Mouse (Mus musculus) kidney, embryonic 16.5 days (tissue): ENCODE measurements around the gene Gli3. TPM values are rescaled to one million over a fixed set of nuclear protein-coding genes. Genes with fewer than 3 reads are reported as not detected.

Source experiments
- ATAC-seq: fragments of 200-750 bp; cut with Nextera tagmentation; 2 replicates; pipeline ENCODE4 v1.8.0; 2017; ENCODE audit warnings: moderate TSS enrichment; ENCODE audit not compliant: low FRiP score, low TSS enrichment
- H3K27ac ChIP-seq: fragments of 300-500 bp; sonication (generic); 2 replicates; pipeline ENCODE4 v1.5.1; 2014; ENCODE audit warnings: low read length
- H3K27me3 ChIP-seq: fragments of 300-500 bp; sonication (generic); 2 replicates; pipeline ENCODE4 v1.6.1; 2014; ENCODE audit warnings: low read length, control low read depth, mixed read lengths; ENCODE audit not compliant: insufficient read depth
- H3K36me3 ChIP-seq: fragments of 300-500 bp; sonication (generic); 2 replicates; pipeline ENCODE4 v1.6.1; 2014; ENCODE audit warnings: low read length, control low read depth, mixed read lengths; ENCODE audit not compliant: insufficient read depth
- H3K4me1 ChIP-seq: fragments of 300-500 bp; sonication (generic); 2 replicates; pipeline ENCODE4 v1.6.1; 2014; ENCODE audit warnings: low read length, control low read depth, mixed read lengths; ENCODE audit not compliant: insufficient read depth
- H3K4me2 ChIP-seq: fragments of 300-500 bp; sonication (generic); replicated peaks from 2 replicates; pipeline ENCODE4 v1.6.1; 2014; ENCODE audit warnings: low read depth, low read length
- H3K4me3 ChIP-seq: fragments of 300-500 bp; sonication (generic); 2 replicates; pipeline ENCODE4 v1.5.1; 2014; ENCODE audit warnings: mild to moderate bottlenecking, low read length
- H3K9ac ChIP-seq: fragments of 300-500 bp; sonication (generic); replicated peaks from 2 replicates; pipeline ENCODE4 v1.6.1; 2014; ENCODE audit warnings: low read length
- H3K9me3 ChIP-seq: fragments of 300-500 bp; sonication (generic); 2 replicates; pipeline ENCODE4 v1.6.1; 2016; ENCODE audit warnings: low read length, control low read depth
- WGBS: fragments of 180-500 bp; shearing (Covaris S2); extraction: QIAGEN DNeasy Blood & Tissue Kit; methylation state at CpG from one replicate; pipeline ENCODE4 v1.1.7; 2014; 5-methylcytosine and 5-hydroxymethylcytosine counted together
- polyA plus RNA-seq: library from polyadenylated mRNA; unstranded; fragments of >200 nt; fragmentation: Nextera tagmentation; extraction: Ambion mirVana; gene quantifications from 2 replicates; pipeline ENCODE4 v1.2.1, GENCODE M21; 2015

Gene Gli3
- polyA plus RNA-seq, 1 experiment from 2014 or later: 11.6 TPM

- WGBS: 69% methylated on average over 14 of the region's 14 CpGs
- Histone ChIP-seq H3K9ac (no peak overlapping the region), H3K36me3 (no peaks in the 10 kb centered on the region), H3K4me3 (no peak overlapping the region), H3K4me1 (no peaks in the 10 kb centered on the region), H3K4me2 (no peak overlapping the region), H3K27ac (no peak overlapping the region), H3K9me3 (no peaks in the 10 kb centered on the region), H3K27me3 (no peaks in the 10 kb centered on the region)
- ATAC-seq: no peak
These were observed 23.2 kb downstream of the Gli3 start for GRCm38 (mm10) chr13:15486033-15486891.

- Histone ChIP-seq H3K9ac (no peak overlapping the region), H3K36me3 (no peaks in the 10 kb centered on the region), H3K4me3 (no peak overlapping the region), H3K9me3 (no peaks in the 10 kb centered on the region), H3K4me2 (no peak overlapping the region), H3K4me1 (no peaks in the 10 kb centered on the region), H3K27ac (no peak overlapping the region), H3K27me3 (no peaks in the 10 kb centered on the region)
- ATAC-seq: no peak
- WGBS: 23% methylated on average over 7 of the region's 7 CpGs
These were observed 24.3 kb downstream of the Gli3 start for GRCm38 (mm10) chr13:15487334-15487733.

GRCm38 (mm10) chr13:15488065-15488464, 25.0 kb downstream of the Gli3 start:
- no peaks in the 10 kb centered on the region for H3K4me1 ChIP-seq
- ATAC-seq: no peak
- no peak overlapping the region for H3K4me2 ChIP-seq

GRCm38 (mm10) chr13:15495820-15496219, 32.8 kb downstream of the Gli3 start:
- no peak overlapping the region for H3K27ac ChIP-seq
- no peaks in the 10 kb centered on the region for H3K9me3 ChIP-seq
- H3K36me3 ChIP-seq: no peaks in the 10 kb centered on the region
- H3K4me1 ChIP-seq: no peaks in the 10 kb centered on the region
- no peak overlapping the region for H3K4me2 ChIP-seq
- ATAC-seq: no peak
- WGBS: 87% methylated on average over 4 of the region's 4 CpGs
- no peak overlapping the region for H3K4me3 ChIP-seq
- H3K9ac ChIP-seq: no peak overlapping the region
- H3K27me3 ChIP-seq: no peaks in the 10 kb centered on the region

More at GRCm38 (mm10) chr13:15488065-15488464, 25.0 kb downstream of the Gli3 start:
- H3K27ac ChIP-seq: no peak overlapping the region
- H3K9ac ChIP-seq: no peak overlapping the region
- H3K27me3 ChIP-seq: no peaks in the 10 kb centered on the region
- H3K4me3 ChIP-seq: no peak overlapping the region
- no peaks in the 10 kb centered on the region for H3K9me3 ChIP-seq
- WGBS: 31% methylated on average over 1 of the region's 1 CpGs
- H3K36me3 ChIP-seq: no peaks in the 10 kb centered on the region

- Histone ChIP-seq H3K36me3 (no peaks in the 10 kb centered on the region), H3K27ac (no peak overlapping the region), H3K4me3 (no peak overlapping the region), H3K9me3 (no peaks in the 10 kb centered on the region), H3K27me3 (no peaks in the 10 kb centered on the region), H3K4me2 (no peak overlapping the region), H3K4me1 (no peaks in the 10 kb centered on the region), H3K9ac (no peak overlapping the region)
- ATAC-seq: no peak
- 68% methylated on average over 4 of the region's 4 CpGs for WGBS
These were observed 35.3 kb downstream of the Gli3 start for GRCm38 (mm10) chr13:15498338-15498737.

- H3K36me3 ChIP-seq: no peaks in the 10 kb centered on the region
- ATAC-seq: no peak
- no peaks in the 10 kb centered on the region for H3K27me3 ChIP-seq
- H3K4me3 ChIP-seq: no peak overlapping the region
- H3K27ac ChIP-seq: no peak overlapping the region
- no peak overlapping the region for H3K9ac ChIP-seq
- H3K9me3 ChIP-seq: no peaks in the 10 kb centered on the region
- H3K4me1 ChIP-seq: peaks cover 8% of the 10 kb centered on the region; the same call in 1 of the 2 replicates
- no peak overlapping the region for H3K4me2 ChIP-seq
These were observed 47.9 kb downstream of the Gli3 start for GRCm38 (mm10) chr13:15510925-15511324.

- Histone ChIP-seq H3K4me3 (no peak overlapping the region), H3K4me2 (no peak overlapping the region), H3K9me3 (no peaks in the 10 kb centered on the region), H3K27me3 (no peaks in the 10 kb centered on the region), H3K27ac (no peak overlapping the region), H3K36me3 (no peaks in the 10 kb centered on the region), H3K9ac (no peak overlapping the region), H3K4me1 (peaks cover 8% of the 10 kb centered on the region; the same call in 1 of the 2 replicates)
- no peak for ATAC-seq
- 81% methylated on average over 5 of the region's 5 CpGs for WGBS
These were observed 50.1 kb downstream of the Gli3 start for GRCm38 (mm10) chr13:15513114-15513513.

GRCm38 (mm10) chr13:15514082-15514481, 51.0 kb downstream of the Gli3 start:
- H3K9me3 ChIP-seq: no peaks in the 10 kb centered on the region
- H3K4me1 ChIP-seq: peaks cover 8% of the 10 kb centered on the region; the same call in 1 of the 2 replicates

GRCm38 (mm10) chr13:15517048-15517760, 54.2 kb downstream of the Gli3 start:
- H3K27me3 ChIP-seq: no peaks in the 10 kb centered on the region
- no peak for ATAC-seq
- H3K9ac ChIP-seq: no peak overlapping the region
- H3K36me3 ChIP-seq: no peaks in the 10 kb centered on the region
- no peaks in the 10 kb centered on the region for H3K9me3 ChIP-seq
- no peak overlapping the region for H3K4me2 ChIP-seq
- 80% methylated on average over 9 of the region's 9 CpGs for WGBS
- H3K4me3 ChIP-seq: no peak overlapping the region
- H3K27ac ChIP-seq: no peak overlapping the region
- peaks cover 8% of the 10 kb centered on the region; the same call in 1 of the 2 replicates for H3K4me1 ChIP-seq

More at GRCm38 (mm10) chr13:15514082-15514481, 51.0 kb downstream of the Gli3 start:
- H3K4me3 ChIP-seq: no peak overlapping the region
- no peaks in the 10 kb centered on the region for H3K36me3 ChIP-seq
- WGBS: 74% methylated on average over 8 of the region's 8 CpGs
- no peak for ATAC-seq
- no peaks in the 10 kb centered on the region for H3K27me3 ChIP-seq
- no peak overlapping the region for H3K4me2 ChIP-seq
- H3K27ac ChIP-seq: no peak overlapping the region
- H3K9ac ChIP-seq: no peak overlapping the region

- Histone ChIP-seq H3K4me3 (no peak overlapping the region), H3K27me3 (no peaks in the 10 kb centered on the region), H3K27ac (no peak overlapping the region), H3K36me3 (no peaks in the 10 kb centered on the region), H3K4me2 (no peak overlapping the region), H3K9me3 (no peaks in the 10 kb centered on the region), H3K4me1 (no peaks in the 10 kb centered on the region), H3K9ac (no peak overlapping the region)
- no peak for ATAC-seq
- WGBS: 55% methylated on average over 2 of the region's 2 CpGs
These were observed 57.3 kb downstream of the Gli3 start for GRCm38 (mm10) chr13:15520353-15520752.
